Mouse (Mus musculus) large intestine, adult 2 months (tissue): ENCODE data around the gene Rps18. TPM values are rescaled to one million over a fixed set of nuclear protein-coding genes. Genes with fewer than 3 reads are reported as not detected.

Source experiments
- DNase-seq: peaks from one replicate; pipeline ENCODE4 v3.0.0-alpha.2; 2012; ENCODE audit warnings: low read depth, low spot score
- WGBS: fragments of 180-500 bp; shearing (Covaris S2); methylation state at CpG from one replicate; pipeline ENCODE4 v1.1.7; 2018; 5-methylcytosine and 5-hydroxymethylcytosine counted together
- polyA plus RNA-seq: library from polyadenylated mRNA; depleted of rRNA; stranded (reverse); fragments of >200 nt; gene quantifications from 2 replicates; pipeline ENCODE4 v1.2.3, GENCODE M21; 2012

Gene Rps18
- polyA plus RNA-seq, 1 experiment, result 617 TPM

DNA sequence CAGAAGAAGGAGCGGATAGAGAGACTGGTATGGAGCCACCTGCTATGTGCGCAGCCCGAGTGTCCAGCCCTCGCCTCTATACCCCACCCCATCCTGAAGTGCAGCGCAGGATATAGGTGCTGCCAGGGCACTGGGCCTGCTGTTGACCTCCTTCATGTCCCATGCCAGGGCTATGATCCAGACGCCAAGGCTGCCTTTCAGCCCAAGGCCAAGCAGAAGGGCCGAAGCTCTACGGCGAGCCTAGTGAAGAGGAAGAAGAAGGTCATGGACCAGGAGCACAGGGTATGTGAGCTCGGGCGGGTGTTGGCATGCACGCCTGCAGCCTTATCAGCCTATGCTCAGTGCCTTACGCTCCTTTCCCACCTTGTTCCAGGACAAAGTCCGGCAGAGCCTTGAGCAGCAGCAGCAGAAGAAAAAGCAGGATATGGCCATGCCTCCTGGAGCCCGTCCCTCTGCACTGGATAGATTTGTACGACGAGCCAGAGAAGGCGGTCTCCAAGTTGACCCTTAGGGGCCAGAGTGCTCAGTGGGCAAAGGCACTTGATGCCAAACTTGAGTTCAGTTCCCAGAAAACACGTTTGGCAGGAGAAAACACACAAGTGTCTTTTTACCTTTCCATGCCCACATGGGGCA, 6.8 kb downstream of the Rps18 start:
- DNase-seq, result no peak
- WGBS, result 43% methylated on average over 19 of the region's 19 CpGs

DNA sequence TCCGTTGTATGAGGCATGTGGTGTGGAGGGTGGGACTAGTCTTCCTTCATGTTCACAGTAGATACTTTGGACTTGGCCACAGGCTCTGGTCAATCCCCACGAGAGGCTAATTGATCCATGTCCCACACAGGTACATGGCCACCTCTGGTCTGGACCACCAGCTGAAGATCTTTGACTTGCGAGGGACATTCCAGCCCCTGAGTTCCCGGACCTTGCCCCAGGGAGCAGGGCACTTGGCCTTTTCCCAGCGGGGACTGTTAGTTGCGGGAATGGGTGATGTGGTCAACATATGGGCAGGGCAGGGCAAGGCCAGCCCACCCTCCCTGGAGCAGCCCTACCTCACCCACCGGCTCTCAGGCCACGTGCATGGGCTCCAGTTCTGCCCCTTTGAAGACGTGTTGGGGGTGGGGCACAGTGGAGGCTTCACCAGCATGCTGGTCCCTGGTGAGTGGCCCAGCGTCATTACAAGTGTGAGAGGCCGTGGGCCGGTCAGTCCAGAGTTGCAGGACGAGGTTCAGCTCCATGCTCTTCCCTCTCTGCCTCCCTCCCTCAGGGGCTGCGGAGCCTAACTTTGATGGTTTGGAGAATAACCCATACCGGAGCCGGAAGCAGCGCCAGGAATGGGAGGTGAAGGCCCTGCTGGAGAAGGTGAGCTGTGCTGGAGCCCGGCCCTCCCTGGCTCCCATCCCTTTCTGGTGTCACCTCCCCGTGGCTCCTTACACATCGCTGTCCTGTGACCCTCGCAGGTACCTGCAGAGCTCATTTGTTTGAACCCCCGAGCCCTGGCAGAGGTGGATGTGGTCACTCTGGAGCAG, 7.5 kb downstream of the Rps18 start:
- DNase-seq, result no peak
- 81% methylated on average over 22 of the region's 22 CpGs for WGBS

DNA sequence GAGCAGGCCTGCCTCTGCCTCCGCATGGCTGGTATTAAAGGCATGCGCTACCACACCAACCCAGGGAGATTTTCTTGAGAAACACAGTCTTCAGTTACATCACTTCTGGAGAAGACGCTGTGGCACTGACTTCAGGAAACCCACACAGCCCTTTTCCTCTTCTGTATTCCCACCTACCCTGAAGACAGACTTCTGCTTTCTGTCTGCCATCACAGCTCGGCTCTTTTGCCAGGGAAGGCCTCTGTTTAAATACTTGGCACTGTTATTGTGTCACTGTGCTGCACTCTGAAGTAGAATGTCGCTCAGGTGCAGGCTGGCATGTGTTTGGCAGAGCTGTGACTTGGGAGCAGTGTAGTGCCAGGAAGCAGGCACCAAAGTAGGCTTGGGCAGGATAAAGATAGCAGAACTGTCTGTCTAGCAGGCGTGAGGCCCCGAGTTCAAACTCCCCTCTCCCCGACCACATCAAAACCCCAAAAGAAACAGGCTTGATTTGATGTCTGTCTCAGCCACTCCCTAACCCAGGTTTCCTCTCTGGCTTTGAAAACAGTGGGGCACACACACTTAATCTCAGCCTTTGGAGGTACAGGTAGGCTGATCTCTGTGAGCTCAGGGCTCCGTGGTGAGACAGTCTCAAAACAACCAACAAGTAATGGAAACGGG, 8.2 kb downstream of the Rps18 start:
- no peak for DNase-seq
- WGBS, result 81% methylated on average over 10 of the region's 10 CpGs

DNA sequence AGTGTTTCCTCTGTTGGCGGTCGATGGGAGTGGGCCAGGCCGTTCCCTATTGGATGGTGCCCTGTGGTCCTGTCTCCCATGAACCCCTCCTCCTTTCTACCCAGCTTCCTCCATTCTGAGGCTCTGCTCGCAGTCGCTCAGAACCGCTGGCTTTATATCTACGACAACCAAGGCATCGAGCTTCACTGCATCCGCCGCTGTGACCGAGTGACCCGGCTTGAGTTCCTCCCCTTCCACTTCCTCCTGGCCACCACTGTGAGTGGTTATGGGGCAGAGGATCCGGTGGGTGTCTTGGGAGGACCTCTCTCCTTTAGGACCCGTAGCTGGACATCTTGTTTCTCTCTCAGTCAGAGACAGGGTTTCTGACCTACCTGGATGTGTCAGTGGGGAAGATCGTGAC, 12.3 kb downstream of the Rps18 start:
- DNase-seq, result no peak
- WGBS, result 88% methylated on average over 15 of the region's 15 CpGs

DNA sequence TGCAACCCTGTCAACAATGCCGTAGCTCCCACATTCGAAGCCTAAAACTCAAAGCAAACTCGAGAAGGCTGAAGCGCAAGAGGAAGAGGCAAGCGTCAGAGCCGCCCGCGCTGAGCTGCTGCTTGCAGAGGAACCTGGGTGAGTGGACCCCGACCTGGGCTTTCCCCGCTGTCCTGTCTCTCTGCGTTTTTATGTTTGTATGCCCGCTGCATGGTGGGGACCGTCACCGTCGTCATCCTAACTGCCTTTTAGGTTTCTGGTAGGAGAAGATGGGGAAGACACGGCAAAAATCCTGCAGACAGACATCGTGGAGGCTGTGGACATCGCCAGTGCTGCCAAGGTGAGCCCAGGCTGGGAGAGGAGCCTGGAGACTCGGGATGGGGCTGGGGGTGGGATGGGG, 14.4 kb downstream of the Rps18 start:
- WGBS, result 42% methylated on average over 19 of the region's 19 CpGs
- no peak for DNase-seq

DNA sequence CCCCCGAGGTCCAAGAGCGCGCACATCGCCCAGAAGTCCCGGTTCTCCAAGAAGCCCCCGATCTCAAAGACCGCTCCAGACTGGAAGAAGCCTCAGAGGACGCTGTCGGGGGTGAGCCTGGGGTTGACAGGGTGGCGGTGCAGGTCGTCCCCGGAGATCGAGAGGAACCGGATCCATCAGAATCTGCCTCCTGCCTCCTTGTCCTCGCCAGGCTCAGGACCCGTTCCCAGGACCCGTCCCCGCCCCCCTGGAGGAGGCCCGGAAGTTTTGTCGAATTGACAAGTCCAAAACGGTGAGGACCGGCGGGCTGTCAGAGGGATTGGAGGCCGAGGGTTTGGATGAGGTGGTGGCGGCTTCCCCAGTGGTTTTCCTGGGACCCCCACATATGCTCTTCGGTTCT, 14.8 kb downstream of the Rps18 start:
- DNase-seq, result no peak
- 2% methylated on average over 26 of the region's 26 CpGs for WGBS

DNA sequence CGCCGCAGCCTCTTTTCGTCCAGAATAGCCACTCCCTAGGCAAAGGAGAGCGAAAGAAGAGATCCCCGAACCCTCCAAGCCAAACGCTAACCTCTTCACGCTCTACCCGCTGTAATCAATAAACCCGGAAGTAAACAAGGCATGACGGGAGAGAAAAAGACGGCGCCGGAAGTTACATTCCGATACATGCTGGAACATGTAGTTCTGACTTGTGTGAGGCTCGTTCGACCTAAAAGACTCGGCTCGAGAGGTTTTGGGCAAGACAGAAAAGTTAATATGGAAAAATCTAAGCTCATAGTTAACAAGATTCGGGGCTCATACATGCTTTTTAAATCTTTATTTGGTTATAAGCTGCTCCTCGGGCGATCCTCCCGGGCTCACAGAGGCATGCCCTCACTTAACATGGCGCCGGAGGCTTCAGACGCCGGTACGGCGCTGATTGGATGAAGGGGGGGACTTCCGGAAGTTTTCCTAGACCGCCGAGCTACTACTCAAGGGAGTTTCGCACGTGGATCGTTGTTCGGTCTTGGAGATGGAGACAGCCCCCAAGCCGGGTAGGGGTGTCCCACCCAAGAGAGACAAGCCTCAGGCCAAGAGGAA, 15.5 kb downstream of the Rps18 start, which contains the start of the genes Pfdn6 and Wdr46:
TSS of gene Pfdn6 (minus strand) at position 138 of the 600 bp plus-strand sequence.
TSS of gene Wdr46 (plus strand) at position 455 of the 600 bp plus-strand sequence.
- peak; percentile 85 for DNase-seq
- under 1% methylated on average over 36 of the region's 36 CpGs for WGBS

DNA sequence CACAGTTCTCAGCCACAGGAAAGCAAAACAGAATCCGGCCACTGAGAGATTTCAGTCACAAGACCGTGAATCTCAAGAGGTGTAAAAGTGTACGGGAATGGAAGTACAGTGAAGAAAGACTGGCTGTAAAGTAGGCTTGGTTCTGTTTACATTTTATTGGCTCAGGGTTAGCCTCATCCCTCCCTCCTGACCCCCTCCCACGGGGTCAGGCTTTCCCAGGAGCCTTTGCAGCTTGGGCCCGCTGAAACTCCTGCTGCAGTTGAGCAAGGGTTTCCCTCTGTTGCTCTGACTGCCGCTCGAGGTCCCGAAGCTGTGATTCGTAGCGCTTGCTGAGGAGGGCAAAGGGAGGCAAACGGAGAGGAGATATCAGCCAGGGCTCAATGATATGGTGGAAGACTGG, 17.0 kb downstream of the Rps18 start:
- WGBS, result 55% methylated on average over 11 of the region's 11 CpGs

DNA sequence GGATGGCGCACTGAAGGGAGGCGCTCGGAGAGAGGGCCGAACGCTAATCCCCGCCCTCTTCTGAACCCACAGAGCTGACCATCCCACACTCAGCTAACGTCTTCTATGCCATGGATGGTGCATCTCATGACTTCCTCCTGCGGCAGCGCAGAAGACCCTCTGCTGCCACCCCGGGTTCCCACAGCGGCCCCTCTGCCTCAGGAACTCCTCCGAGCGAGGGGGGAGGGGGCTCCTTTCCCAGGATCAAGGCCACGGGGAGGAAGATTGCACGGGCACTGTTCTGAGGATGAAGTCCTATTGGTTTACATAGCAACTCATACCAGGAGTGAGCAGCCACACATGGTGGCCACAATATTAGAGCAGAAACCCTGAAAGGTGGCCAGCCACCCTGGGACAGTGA, 18.8 kb downstream of the Rps18 start:
- no peak for DNase-seq
- 86% methylated on average over 15 of the region's 15 CpGs for WGBS

More for the DNA sequence above, 17.0 kb downstream of the Rps18 start:
- DNase-seq, result no peak

DNA sequence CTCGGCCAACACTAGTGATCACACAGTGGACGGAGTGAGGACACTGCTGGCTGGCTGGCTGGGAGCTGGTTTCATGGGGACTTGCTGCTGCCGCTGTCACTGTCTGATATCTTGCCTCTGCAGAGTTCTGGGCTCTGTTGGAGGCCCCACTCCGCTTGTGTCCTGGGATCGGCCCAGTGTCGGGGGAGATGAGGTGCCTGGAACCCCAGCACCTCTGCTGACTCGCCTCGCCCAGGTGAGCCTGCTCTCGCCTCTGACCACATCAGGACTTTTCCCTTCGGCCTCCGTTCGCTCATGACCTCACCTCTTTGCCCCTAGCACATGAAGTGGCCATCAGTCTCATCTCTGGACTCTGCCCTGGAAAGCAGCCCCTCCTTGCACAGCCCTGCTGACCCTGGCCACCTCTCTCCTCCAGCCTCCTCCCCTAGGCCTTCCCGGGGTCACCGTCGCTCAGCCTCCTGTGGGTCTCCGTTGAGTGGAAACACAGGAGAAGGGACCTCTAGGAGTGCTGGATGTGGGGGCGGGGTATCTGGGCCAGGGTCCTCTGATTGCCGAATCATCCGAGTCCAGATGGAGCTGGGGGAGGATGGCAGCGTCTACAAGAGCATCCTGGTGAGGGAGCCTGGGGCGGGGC, 20.3 kb downstream of the Rps18 start:
- 89% methylated on average over 21 of the region's 21 CpGs for WGBS
- no peak for DNase-seq

DNA sequence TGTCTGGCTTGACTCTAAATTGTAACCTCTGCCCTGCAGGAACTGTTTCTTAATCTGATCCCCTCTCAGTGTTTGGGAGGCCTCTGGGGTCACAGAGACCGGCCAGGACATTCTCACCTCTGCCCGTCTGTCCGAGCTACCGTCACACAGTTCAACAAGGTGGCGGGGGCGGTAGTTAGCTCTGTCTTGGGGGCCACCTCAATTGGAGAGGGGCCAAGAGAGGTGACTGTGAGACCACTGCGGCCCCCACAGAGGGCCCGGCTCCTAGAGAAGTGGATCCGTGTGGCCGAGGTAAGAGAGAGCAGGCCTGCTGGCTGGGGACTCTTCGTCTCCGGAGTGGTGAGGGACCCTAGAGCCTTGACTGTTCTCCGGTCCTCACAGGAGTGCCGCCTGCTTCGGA, 22.8 kb downstream of the Rps18 start:
- no peak for DNase-seq
- 96% methylated on average over 15 of the region's 15 CpGs for WGBS

DNA sequence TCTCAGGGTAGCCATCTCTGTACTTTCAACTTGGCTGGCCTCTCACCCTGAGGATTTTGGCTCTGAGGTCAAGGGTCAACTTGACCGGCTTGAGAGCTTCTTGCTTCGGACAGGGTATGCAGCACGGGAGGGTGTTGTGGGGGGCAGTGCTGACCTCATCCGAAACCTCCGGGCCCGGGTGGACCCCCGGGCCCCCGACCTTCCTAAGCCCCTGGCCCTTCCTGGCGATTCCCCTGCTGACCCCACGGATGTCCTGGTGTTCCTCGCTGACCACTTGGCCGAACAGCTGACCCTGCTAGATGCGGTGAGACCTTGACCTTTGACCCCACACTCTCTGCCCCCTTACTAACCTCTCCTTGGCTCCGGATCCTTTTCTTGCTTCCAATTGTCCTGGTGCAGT, 23.4 kb downstream of the Rps18 start:
- no peak for DNase-seq

DNA sequence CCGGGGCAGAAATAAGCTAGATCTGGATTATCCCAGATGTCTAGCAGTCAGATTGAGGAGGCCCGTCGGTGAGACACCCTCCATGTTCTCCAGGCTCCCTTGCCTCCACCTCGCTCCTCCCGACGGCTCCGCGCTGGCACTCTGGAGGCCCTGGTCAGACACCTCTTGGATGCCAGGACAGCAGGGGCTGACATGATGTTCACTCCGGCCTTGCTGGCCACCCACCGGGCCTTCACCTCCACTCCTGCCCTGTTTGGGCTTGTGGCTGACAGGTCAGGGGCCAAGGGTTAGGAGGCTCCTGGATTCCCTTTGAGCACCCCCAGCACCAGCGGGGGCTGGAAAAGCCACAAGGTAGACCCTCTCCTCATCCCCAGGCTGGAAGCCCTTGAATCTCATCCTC, 23.9 kb downstream of the Rps18 start:
- 91% methylated on average over 11 of the region's 11 CpGs for WGBS
- DNase-seq, result no peak

More for the DNA sequence above, 23.4 kb downstream of the Rps18 start:
- WGBS, result 91% methylated on average over 14 of the region's 14 CpGs

DNA sequence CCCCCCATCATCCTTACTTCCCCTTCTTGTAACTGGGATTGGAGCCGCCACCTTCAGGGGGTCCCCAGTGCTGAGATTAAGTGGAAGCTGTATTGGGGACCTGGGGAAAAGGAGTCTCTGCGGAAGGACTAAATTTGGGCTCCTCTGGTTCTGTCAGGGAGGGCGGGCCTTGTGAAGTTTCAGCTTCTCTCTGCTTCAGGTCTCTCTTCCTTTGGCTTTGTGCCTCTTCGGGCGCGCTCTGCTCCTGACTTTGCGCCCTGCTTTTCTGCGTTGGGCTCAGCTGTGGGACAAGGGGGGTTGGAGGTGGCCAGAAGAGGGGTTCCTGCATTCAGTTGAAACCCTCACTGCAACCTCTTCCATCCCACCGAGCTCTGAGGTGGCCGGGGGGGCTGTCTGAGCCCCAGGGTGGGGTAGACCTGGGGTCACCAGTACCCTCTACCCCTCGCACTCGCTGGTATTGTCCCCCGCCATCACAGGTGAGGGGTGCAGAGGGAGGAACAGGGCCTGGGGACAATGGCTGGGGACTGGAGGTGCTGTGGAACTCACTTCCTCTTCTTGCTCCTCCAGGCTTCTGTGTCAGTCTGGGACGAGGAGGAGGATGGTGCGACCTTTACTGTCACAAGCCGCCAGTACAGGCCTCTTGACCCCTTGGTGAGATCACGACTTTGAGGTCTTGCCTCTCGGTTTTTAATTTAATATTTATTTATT, 24.5 kb downstream of the Rps18 start:
- DNase-seq, result no peak
- 67% methylated on average over 18 of the region's 18 CpGs for WGBS

DNA sequence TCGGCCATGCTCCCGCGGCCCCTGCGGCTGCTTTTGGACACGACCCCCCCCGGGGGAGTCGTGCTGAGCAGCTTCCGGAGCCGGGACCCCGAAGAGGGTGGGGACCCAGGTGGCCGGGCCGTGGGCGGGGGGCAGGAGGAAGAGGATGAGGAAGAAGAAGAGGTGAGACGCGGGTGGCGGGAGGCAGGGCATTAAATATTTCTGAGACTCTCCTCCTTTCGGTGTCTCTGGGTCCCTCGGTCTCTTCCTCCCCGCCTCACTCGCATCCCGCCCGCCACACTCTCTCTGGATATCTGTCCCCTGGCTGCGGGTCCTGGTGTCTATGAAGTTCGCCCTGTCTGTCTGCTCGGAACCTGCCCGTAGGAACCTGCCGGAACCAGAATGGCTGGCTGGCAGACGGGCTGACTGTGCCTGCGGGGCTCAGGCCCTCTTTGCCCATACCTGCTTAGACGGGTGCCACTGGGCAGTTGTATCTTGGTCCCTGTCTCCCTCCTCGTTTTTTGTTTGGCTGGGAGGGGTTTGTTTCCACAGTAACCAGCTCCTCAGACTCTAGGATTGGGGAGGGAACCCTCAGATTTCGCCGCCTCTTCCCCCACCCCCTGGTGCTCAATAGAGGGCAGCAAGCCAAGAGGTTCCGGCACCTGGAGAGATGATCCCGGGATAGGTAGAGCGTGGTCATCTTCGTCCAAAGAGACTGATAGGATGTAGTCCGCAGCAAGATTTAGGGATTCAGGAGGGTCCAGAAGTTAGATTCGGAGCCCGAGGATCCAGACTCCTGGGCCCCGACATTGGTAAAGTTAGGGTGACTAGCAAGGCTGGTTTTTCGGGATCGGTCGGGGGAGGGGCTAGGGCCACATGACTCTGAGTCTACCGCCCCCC, 25.3 kb downstream of the Rps18 start:
- under 1% methylated on average over 45 of the region's 45 CpGs for WGBS
- peak; percentile 62 for DNase-seq

DNA sequence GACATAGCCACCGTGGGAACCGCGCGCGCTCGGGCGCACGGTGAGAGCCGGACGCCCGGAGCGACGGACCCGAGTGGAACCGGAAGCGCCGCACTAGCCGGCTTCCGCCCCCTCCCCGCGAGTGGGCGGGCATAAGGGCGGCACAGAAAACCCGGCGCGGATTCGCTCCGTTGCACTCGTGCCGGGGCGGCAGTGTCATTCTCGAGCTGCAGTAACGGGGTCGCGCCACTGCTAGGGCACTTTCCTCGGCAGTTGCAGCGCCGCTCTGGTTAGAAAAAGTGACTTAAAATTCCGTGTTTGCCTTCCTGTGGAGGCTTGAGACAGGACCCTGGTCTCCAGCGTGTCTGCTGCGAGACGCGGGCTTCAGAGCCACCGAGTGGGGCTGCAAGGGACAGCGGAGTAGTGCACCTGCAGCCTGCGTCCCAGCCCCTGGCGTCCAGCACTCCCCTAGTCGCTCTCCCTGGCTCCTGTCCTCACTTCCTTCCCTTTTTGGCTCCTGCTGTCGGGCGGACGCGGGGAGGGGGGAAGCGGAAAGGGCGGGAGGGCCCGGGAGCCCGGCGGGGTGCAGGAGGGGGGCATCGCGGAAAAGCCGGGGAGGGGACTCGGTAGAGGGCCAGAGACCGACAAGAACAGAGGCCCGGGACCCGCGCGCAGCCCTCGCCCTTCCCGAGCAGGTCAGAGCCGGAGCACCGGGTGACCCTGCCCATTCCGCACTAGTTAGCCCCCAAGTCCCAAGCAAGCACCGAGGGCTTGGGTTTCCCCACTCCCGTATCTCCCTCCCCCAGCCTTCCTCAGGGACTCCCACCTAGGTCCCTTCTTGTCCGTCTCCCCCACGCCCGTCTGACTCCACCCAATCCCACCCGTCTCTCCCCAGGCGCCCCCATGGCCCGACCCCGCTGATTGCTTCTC, 26.2 kb downstream of the Rps18 start, which contains the start of gene Rgl2:
TSS of gene Rgl2 (plus strand) at position 173 of the 909 bp plus-strand sequence.
- DNase-seq, result peak; percentile 56
- WGBS, result 1% methylated on average over 79 of the region's 80 CpGs
